Mouse (Mus musculus) thymus, adult 2 months (tissue): ENCODE measurements around the gene Krtap5-1.
"Not testable (repeated sequence)": the region's sequence is repeated elsewhere in the genome, so short reads cannot be mapped to it uniquely, and the experiment has no call there.

Experiments
- CTCF ChIP-seq: fragments of 200-500 bp; IDR thresholded peaks from 2 replicates; pipeline ENCODE4 v1.5.1; 2012; ENCODE audit warnings: mild to moderate bottlenecking, control low read depth, low read length, moderate library complexity, borderline replicate concordance; ENCODE audit not compliant: control insufficient read depth, poor library complexity, insufficient read depth; ENCODE audit errors: extremely low read depth
- POLR2A ChIP-seq: fragments of 200-500 bp; IDR thresholded peaks from 2 replicates; pipeline ENCODE4 v1.6.1; 2012; ENCODE audit warnings: mild to moderate bottlenecking, low read length, control low read depth, moderate library complexity; ENCODE audit not compliant: control insufficient read depth, poor library complexity, insufficient read depth; ENCODE audit errors: extremely low read depth

GRCm38 (mm10) chr7:142297018-142297417 is at the start of gene Krtap5-1:
- not testable (repeated sequence) for TF ChIP-seq CTCF, POLR2A
